Mouse (Mus musculus): Measurements from ENCODE around the gene Olfr390.

The Olfr390 gene

GRCm38 (mm10) chr11:73782664-73783063, at the start of gene Olfr390:
Gene Olfr390 (plus strand): TSS chr11:73782964.
- no peak for DNase-seq (ENCODE audit: low spot score)

GRCm38 (mm10) chr11:73759115-73759514, 23.6 kb upstream of the Olfr390 start:
- DNase-seq (ENCODE audit: low spot score) = no peak

- no peak for DNase-seq (ENCODE audit: low spot score)
Observed at GRCm38 (mm10) chr11:73780613-73781012, 2.2 kb upstream of the Olfr390 start, which contains the start of gene Olfr389. Gene Olfr389 (minus strand): TSS chr11:73780713.

GRCm38 (mm10) chr11:73802952-73803351, 20.2 kb downstream of the Olfr390 start, which contains the start of gene Olfr391-ps:
Gene Olfr391-ps (minus strand): TSS chr11:73803052.
- DNase-seq (ENCODE audit: low spot score) = no peak

GRCm38 (mm10) chr11:73816949-73817348, 34.2 kb downstream of the Olfr390 start, which contains the start of gene Olfr392:
Gene Olfr392 (minus strand): TSS chr11:73817049.
- DNase-seq (ENCODE audit: low spot score) = no peak

Measured in adipocyte (in vitro differentiated cells).